Mouse (Mus musculus): ENCODE measurements at regions not wholly inside any gene's neighbourhood (a gene's known extent, or its start where the extent isn't known, plus 50 kb on each side); places are given as distances from the start of the nearest gene placed in this dataset.

DNA sequence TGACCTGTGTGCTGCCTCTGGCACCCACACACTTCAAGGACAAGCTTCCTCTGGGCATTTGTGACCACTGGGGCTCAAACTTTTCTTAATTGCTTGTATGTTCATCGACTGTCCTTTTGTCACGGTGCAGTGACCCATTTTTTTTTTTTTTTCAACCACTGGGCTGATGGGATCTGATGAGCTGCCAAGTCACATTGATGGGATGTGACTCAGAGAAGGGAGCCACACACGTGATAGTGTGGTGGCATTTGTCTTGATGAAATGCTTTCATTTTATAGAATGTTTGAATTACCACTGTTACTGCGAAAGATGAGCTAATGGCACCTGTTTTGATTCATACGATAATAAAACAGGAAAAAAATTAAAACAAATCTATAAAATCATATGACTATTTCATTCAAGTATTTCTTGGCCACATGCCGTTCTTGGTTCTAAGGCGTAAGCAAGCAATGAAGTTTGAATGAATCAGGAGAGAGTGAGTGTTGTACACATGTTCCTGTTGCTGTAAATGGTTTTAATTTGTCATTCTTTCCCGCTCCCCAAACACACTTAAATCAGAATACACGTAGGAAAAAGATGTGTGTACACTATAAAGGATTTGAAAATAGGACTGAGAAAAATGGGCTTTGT lies 86.3 kb upstream of the Vav3 start:
- TF ChIP-seq POLR2A (IDR thresholded peaks at IDR 0.05; ENCODE audit: insufficient read length, low read depth), result no peak
- TF ChIP-seq E2F4 (IDR thresholded peaks at IDR 0.05; ENCODE audit: insufficient read depth), result no peak

All from myocyte (in vitro differentiated cells).